Mouse (Mus musculus) liver, postnatal 0 days (tissue): Measurements from ENCODE around the gene Olfr51.

Experiments used
- CTCF ChIP-seq: sonication (generic); IDR thresholded peaks from 2 replicates; pipeline ENCODE4 v1.5.1; 2016; ENCODE audit warnings: antibody characterized with exemption, low read depth
- EP300 ChIP-seq: IDR thresholded peaks from 2 replicates; pipeline ENCODE4 v1.6.1; 2016; ENCODE audit warnings: antibody characterized with exemption, low read depth, mild to moderate bottlenecking

- TF ChIP-seq CTCF (peak; percentile 84), EP300 (no peak)
These were observed 29.5 kb downstream of the Olfr51 start for GRCm38 (mm10) chr11:51032851-51033250.
